Mouse (Mus musculus): Measurements from ENCODE around the gene Tubd1.

Tubd1 gene

DNA sequence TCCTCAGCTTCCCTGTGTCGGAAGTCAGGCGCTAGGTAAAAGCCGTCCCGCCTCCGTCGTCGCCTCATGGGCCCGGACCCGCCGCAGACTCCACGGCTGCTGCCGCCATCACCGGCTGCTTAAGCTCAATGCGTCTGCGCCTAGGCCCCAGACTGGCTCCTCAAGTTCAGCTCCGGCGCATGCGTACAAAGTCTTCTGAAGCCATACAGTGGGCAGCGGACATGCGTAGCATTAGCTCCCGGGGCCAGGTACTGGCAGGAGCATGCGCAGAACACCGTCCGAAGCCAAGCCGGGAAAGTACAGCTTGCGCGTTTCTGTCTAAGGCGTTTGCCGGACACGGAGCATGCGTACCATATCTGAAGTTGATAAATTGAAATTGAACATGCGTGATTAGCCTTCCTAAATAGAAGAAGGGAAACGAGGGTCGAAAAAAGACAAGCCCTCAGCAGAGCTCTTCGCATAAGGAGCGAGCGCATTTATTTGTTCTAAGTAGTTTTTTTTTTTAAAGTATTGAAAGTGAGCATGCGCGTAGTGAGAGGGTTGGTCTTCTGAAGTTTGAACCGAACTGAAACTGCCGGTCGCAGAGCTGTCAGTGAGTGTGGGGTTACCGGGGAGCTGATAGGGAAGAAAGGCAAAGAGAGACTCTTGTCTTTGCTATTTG, at the start of gene Tubd1, which contains the start of gene Rps6kb1:
TSS of gene Tubd1 (plus strand) at position 353 of the 661 bp plus-strand sequence.
TSS of gene Rps6kb1 (minus strand) at position 167 of the 661 bp plus-strand sequence.
- WGBS, result under 1% methylated on average over 43 of the region's 43 CpGs

DNA sequence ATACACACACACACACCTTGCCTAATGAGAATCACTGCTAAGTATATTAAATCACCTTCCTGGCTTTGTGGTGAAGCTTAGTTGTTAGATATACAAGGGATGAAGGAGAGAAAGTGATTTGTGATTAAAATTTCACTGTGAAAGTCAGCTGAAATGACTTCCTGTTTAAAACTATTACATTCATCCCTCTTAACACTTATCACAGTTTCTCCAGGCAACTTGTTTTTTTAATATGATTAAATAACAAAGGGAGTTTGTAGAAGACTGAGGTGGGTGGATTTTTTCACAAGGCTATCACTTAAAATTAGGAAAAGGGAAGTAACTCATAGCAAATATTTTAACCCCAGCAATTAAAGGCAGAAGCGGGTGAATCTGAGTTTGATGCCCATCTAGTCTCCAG, 47.4 kb upstream of the Tubd1 start:
- WGBS, result 94% methylated on average over 1 of the region's 1 CpGs

DNA sequence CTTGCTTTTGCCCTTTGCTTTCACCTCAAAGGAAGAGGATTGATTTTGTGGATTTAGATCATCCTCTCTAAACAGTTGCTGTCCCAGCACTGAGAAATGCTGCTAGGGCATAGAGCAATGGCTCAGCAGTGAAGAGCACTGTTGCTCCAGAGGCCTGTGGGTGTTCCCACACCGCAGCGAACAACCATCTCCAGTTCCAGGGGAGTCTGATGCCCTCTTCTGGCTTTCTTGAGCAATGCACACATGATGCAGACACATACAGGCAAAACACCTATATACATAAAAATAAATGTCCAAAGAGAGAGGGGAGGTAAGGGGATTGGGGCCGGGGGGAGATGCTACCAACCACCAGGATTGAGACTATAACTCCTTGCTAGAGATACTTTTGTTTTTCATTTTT, 46.9 kb upstream of the Tubd1 start:
- 73% methylated on average over 3 of the region's 3 CpGs for WGBS

DNA sequence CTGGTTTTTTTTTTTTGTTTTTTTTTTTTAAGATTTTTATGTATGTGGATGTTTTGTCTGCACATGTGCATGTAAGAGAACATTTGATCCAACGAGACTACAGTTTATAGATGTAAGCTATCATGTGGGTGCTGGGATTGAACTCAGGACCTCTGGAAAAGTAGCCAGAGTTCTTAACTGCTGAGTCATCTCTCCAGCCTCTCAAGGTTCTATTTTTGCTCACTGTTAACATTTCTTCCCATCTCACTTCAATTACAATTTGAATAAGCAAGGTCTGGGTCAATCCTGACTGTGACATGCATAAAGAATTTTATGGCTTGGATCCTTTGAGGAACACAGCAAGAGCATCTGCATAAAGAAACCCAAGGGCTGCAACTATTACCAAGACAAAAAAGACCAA, 44.0 kb upstream of the Tubd1 start:
- WGBS, result 65% methylated on average over 1 of the region's 1 CpGs

DNA sequence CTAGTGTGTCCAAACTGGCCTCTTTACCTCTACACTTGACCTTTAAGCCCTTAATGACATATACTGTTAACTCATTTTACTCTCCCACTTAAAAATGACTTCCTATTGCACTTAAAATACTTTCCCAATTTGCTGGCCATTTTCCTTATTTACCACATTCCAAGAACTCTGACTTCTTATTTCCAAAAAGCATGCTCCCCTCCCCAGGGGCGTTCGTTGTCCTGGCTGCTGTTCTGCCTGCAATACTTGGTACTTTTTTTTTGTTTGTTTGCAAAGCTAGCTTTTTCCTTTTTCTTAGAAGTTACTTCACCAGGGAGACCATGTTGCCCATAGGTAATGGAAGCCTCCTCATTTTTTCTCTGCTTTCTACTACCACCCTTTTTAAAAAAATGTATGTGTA, 41.7 kb upstream of the Tubd1 start:
- 89% methylated on average over 2 of the region's 2 CpGs for WGBS

DNA sequence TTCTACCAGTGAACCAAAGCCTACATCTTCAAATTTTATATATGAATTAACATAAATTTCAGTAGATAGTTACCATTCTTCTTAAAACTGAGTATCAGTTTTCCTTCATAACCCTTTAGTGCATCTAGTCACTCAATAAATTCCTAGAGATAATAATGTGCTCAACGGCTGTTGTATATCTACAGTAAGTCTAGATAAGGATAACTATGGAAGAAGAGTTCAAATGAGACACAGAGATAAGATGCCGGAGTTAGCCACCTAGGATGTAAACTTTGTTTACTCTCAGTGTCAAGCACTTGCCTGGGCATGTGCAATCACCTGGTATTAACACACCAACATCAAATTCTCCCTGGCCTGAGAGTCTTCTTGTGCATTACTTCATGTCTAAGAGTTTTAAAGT, 37.5 kb upstream of the Tubd1 start:
- 96% methylated on average over 2 of the region's 2 CpGs for WGBS

DNA sequence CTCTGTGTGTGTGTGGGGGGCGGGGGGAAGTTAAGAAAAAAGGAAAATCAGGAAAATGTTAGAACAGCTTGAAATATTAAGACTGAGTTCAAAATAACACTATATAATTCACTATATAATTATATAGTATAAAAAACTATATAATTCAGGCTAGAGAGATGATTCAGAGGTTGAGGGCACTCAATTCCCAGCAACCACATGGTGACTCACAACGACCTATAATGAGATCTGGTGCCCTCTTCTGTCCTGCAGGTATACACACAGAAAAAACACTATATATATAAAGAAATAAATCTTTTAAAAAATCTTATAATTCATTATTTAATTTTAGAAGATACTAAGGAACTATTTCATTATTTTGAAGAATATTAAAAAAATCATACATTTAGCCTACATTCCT, 36.8 kb upstream of the Tubd1 start:
- 87% methylated on average over 2 of the region's 2 CpGs for WGBS

DNA sequence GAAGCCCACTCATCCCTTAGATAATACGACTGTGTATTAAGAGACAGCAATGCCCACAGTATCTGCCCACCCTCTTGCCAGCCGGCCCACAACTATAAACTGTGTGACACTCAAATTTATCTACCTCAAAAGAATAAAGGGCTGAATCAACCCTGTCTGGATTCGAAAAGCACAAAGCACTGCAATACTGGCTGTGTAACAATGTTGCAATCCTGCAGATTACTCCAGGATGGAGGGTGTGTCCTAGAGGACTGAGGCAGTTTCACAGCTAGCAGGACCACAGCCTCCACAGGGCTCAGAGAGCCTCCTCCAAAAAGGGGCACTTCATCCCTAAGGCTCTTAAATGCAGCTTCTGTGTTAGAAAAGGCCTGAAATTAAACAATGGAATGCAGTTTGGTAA, 28.2 kb upstream of the Tubd1 start:
- 89% methylated on average over 3 of the region's 3 CpGs for WGBS

DNA sequence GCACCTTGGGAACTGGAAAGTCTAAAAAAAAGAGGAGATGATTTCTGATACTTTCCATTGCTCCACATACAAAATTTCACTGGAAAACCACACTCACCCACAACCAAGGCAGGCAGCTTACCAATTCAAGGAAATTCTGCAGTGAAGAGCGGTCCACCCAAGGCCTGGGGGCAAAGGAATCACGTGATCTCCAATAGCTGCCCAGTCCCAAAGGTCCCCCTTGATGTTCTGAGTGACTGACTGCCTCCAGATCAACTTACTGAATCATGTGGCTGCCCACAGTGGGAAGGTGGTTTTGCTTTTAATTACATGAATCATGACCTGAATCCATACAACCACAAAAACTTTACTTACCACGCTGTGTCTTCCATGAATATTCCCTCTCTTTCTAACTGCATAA, 27.6 kb upstream of the Tubd1 start:
- 89% methylated on average over 3 of the region's 3 CpGs for WGBS

DNA sequence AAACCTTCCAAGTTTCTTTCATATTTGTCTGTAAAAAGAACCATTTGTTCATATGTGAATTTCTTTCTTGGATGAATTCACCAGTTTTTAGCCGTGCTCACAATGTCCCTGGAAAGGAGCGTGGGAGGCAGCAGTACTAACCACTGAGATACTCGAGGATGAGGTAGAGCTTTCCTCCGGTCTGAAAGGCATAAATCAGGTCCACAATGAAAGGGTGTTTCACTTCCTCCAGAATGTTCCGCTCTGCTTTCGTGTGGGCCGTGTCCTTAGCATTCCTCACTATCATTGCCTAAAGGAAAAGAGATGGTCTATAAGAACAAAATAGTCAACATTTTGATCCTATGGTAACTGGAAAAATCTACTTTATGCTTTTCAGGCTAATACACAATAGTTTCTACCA, 25.0 kb upstream of the Tubd1 start:
- whole genome bisulfite sequencing, result 72% methylated on average over 7 of the region's 7 CpGs

DNA sequence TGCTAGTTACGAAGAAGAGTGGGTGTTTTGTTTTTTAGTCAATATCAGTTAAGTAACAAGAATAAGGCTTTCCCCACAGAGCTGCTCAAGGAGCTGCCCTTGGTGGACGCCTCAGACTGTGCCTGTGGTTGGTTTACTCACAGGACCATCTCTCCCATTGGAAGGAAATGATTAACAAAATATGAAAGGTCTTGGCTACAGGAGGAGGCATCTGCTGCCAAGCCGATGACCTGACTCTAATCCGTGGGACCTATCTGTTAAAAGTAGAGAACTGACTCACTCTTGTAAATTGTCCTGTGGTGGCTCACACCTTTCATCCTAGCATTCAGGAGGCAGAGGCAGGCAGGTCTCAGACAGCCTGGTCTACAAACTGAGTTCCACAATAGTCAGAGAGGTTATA, 17.3 kb upstream of the Tubd1 start:
- 88% methylated on average over 4 of the region's 4 CpGs for WGBS

DNA sequence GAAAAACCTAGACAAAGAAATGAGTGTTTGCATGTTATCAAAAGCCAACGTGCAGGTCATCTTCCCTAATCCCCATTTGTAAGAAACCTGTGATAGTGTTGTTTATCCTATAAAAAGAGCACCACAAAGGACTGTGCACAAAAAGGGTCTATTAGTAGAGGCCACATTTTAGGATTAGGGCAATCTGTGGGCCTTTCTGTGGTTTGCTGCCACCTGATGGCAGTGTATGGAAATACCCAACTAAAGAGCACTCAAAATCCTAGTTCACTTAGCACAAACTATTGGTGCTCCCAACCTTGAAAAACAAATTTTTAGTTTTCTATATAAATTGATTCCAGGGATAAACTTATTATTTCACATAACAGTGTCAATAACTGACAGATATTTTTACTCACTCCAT, 12.0 kb upstream of the Tubd1 start:
- WGBS, result 47% methylated on average over 1 of the region's 1 CpGs

DNA sequence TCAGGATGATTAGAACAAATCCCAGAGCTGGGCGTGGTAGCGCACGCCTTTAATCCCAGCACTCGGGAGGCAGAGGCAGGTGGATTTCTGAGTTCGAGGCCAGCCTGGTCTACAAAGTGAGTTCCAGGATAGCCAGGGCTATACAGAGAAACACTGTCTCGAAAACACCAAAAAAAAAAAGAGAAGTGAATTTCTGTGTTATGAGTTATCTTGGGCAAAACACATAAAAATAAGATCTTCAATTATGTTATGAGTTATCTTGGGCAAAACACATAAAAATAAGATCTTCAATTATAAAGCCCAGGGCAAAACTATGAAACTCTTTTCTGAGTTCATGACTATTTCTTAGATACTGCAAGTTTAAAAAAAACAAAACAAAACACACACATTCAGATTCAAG, 11.5 kb upstream of the Tubd1 start:
- WGBS, result 86% methylated on average over 6 of the region's 6 CpGs

DNA sequence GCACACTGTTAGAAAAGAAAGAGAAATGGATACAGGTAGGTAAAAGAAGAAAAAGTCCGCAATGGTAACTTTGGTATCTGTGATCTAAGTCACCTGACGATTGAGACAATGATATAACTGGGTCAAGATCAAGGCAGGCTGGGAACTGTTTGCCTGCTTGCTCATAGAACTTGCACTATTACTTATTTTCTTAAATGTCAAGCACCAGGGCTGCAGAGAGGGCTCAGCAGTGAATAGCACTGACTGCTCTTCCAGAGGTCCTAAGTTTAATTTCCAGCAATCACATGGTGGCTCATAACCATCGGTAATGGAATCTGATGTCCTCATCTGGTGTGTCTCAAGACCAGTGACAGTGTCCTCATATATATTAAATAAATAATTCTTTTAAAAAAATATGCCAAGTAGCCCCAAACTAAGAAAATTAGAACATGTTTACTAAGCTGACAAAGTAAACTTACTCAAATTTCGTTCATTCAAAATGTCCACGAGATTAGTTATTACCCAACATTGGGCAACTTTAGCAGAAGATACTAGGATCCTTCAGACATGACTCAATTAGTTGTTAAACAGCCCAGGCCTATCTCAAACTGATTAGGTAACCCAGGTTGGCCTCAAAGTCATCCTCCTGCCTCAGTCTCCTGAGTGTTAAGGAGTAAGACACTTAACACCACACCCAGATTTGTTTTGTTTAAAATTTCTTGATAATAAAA, 10.4 kb upstream of the Tubd1 start:
- WGBS, result 95% methylated on average over 5 of the region's 5 CpGs

DNA sequence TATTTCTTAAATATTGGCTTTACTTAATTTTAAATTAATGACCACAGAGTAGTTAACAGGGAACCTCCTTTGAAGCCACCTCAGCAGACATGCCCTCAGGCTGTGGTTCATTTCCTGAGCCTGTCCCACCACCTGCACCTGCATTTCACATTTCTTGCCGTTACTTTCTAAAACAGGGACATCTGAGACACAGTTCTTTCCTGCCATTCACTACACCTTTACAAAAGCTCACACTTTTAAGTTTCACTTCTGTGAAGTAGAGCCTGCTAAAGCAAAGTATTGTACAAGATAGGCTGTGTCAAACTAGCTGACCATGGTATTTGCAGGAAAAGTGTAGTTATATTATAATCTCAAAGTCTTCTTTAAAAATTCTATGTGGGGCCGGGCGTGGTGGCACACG, 6.0 kb upstream of the Tubd1 start:
- WGBS, result 90% methylated on average over 4 of the region's 4 CpGs

DNA sequence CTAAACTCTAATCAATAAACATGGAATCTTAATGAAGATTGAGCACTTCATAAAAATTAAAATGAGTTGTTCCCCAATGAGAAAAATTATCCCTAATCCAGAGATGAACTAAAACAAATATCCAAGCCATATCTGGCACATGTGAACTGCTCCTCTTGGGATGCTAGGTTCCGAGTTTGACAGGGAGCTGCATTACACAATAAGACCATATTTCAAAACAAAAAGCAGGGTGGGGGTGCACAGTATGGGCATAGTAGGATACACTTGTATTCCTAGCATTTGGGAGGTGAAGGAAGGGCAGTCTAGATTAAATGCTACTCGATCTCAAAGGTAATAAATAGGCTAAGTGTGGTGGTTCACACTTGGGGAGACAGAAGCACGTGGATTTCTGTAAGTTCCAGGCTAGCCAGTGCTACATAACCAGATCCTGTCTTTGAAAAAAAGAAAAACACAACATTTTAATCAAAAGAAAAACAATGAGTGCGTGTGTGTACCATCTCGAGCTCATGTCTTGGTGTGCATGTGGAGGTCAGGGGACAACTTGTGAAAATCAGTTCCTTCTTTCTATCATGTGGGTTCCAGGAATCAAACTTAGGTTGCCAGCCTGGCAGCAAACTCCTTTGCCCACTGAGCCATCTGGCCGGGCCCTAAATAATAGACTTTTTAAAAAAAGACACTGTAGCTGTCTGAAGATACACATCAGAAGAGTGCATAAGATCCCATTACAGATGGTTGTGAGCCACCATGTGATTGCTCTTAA, 4.9 kb upstream of the Tubd1 start:
- 61% methylated on average over 6 of the region's 6 CpGs for WGBS

DNA sequence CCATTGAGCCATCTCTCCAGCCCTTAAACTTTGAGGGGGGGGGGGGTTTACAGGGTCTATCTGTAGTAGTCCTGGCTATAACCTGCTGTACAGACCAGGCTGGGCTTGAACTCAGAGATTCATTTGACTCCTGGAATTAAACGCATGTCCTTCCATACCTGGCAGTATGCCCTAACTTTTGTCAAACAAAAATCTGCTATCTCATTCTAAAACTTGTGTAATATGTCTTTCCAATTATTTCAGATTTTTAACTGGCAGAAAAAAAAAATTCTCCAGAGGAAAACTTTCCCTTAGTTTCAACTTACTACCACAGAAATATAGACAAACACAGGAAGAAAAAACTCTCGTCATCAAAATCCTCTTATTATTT, 4.3 kb upstream of the Tubd1 start:
- 60% methylated on average over 2 of the region's 2 CpGs for WGBS

DNA sequence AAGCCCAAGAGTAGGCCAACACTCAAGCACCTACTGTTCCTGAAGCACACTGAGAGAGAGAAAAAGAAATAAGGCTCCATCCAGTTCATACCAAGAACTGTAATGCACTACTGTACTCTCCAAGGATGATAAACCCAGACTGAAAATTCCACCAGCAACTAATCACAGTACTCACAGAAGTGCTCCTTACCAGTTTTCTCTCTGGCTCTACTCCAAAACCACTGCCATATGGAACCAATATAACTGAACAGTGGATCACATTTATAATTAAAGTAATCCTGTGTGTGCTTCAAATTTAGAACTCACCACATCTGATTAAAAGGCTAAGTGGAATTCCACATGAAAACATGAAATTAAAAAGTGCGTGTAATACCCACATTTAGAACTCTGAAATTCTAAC, 1.9 kb upstream of the Tubd1 start:
- WGBS, result 60% methylated on average over 1 of the region's 1 CpGs

DNA sequence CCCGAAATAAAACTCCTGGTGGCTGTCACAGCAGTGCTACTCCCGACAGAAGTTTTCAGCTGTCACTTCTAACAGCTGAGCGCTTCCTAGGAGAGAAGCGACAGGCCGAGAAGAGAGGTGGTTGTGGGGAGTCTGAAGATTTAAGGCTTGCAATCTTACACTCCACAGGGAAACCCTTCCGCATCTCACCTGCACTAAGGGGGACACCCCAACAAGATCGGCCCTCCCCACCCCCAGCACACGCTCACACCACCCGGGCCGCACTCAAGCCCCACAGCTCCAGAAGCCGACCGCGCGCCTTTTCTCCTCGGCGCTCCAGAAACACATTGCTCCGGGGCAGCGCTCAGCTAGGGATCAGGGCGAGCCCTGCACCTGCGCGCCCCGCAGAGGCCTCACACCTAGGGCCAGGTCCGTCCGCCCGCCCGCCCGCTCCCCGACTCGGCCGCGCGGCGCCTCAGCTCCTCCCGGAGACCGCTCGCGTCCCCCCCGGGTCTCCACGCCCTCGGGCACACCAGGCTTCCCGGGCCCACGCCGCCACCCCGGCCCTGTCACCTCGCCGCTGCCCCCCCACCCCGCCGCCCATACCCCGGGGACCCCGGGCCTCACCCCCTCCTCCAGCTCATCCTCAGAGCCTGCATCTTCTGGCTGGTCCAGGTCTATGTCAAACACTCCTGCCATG, 692 bp upstream of the Tubd1 start:
- under 1% methylated on average over 47 of the region's 50 CpGs for WGBS

DNA sequence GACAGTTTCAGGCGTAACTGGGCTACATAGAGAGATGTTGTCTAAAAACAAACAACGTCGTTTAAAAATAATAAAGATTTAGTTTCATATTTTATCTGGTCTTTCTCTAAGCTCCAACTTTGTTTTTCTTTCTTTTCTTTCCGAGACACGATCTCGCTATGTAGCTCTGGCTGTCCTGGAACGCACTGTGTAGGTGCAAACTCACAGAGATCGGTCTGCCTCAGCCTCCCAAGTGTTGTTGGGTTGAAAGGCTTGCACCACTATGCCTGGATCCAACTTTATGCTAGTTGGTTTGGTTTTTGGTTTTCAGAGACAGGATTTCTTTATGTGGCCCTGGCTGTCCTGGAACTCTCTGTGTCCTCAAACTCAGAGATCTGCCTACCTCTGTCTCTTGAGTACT, 765 bp downstream of the Tubd1 start:
- 62% methylated on average over 8 of the region's 8 CpGs for WGBS

DNA sequence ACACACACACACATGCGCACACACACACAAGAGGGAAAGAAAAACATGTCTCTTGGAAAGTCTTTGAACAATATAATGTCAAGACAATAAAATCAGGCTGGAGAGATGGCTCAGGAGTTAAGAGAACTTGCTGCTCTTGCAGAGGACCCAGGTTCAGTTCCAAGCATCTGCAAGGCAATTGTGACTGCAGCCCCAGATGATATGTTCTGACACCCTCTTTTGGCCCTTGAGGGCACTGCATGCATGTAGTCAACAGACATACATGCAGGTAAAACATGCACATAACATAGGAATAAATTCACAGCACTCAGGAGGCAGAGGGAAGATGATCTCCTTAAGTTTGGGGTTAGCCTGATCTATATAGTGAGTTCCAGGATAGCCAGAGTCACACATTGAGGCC, 2.6 kb downstream of the Tubd1 start:
- WGBS, result 93% methylated on average over 1 of the region's 1 CpGs

DNA sequence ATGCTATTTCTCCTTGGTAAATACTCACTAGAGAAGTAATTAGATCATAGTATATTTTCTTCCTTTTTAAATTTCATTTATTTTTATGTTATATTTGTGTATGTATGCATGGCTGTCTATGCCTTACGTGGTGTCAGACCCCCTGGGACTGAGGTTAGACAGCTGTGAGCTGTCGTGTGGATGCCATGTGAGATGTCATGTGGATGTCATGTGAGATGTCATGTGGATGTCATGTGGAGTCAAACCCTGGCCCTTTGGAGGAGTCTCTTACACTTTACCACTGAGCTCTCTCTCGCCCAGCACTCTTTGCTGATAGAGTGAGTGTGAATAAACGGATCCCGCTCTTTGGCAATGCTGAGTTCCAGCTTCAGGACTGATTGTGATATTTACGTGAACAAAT, 8.7 kb downstream of the Tubd1 start:
- WGBS, result 96% methylated on average over 6 of the region's 6 CpGs

Data from cerebral cortex, adult 2 months (tissue).